Mouse (Mus musculus): ENCODE data around the gene Lamc3.

Gene Lamc3

DNA sequence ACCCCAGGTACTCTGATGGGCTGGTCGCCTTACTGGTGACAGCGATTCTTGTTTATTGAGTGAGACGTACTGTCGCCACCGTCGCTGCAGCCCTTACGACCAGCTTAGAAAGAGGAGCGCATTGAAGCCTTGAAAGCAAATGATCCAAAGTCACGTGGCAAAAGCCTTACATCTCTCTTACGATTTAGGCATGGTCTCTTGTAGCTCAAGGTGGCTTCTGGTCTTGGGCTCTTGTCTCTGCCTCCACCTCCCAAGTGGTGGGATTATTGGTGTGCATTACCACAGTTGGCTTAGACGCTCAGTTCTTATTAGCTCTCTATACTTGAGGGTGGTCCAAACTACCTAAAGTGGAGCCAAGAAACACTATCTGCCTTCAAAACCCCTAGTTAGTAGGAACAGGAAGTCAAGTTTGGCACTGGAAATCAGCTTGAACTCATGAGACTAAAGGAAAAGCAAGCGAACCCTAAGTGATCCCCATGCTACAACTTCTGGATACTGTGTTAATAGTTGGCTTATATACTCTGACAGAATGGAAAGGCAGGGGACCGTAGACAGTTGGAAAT, 87.8 kb downstream of the Lamc3 start:
- DNase-seq (ENCODE audit: low spot score) = no peak

DNA sequence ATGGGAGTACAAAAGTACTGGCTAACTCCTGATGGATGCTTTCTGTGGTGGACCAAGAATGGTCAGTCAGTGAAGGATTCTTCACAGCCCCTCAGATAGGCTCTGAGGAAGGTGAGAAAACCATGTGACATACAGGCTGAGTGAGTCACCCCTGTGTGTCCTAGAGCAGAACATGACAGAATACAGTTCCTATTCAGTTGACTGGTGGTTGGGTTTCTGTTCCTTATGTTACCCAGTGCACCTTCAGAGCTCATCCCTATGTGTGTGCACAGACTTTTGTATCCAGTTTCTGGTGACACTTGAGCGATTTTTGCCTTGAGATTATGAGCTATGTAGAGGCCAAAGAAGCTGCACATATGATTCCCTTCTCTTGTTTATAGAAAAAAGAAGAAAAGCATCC, 100.7 kb downstream of the Lamc3 start:
- no peak for DNase-seq (ENCODE audit: low spot score)

DNA sequence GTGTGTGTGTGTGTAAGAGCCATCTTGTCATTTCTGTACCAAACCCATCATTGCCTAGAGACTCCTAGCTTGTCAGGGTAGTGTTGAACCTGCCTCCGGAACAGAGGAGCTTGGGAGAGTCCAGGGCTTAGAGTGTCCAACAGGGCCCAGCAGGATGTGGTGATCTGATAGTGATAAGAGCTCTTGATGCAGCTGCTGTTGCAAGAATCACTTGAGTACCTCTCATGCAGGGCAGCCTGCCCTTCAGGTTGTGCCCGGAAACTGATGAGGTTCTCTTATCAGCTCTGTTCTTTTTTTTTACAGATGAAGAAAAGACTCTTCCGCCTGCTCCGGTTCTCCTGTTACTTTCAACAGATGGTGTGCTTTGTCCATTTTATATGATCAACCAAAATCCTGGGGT, 103.9 kb downstream of the Lamc3 start:
- no peak for DNase-seq (ENCODE audit: low spot score)

DNA sequence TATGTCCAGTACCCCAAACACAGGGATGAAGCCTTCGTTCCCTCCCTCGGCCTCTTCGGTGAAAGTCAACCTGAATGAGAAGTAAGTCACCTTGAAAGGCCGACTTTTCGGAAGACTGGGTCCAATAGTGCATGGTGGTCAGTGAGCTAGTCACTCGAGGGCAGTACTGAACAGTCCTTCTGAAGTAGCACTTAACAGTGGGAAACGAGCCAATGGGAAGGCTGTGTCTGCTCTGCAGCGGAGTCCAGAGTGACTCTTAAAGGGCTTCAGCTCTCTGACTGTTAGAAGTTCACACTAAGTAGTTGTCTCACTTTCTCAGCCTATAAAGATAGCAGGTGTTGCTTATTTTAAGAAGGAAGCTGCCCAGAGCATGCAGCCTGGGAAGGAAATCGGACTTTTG, 107.8 kb downstream of the Lamc3 start:
- DNase-seq (ENCODE audit: low spot score) = no peak

DNA sequence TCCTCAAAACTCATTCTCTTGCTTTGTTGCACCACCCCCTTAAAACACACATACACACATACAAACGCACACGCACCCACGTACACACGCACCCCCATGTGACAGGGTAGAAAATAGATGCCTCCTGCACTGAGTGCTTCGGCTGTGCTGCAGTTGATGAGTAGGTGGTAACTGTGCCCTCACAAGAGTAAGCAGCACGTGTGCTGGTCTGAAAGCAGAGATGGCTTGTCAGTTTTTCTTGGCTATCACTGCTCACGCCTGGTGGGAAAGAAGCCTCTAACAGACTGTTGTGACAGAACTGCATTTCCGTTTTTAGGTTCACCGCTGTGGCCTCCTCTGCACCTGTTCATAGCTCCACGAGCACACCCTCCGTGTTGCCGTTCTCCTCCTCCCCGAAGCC, 109.0 kb downstream of the Lamc3 start:
- DNase-seq (ENCODE audit: low spot score) = no peak
